Mouse (Mus musculus): Measurements from ENCODE around the gene Cacnb1.

GRCm38 (mm10) chr11:98050520-98050815 lies 27.6 kb upstream of the Cacnb1 start:
- TF ChIP-seq CTCF (IDR thresholded peaks at IDR 0.05; ENCODE audit: control insufficient read depth, insufficient read depth, insufficient replicate concordance, low read depth, low read length) = no peak
- no peak for TF ChIP-seq POLR2A (IDR thresholded peaks at IDR 0.05; ENCODE audit: control insufficient read depth, low read depth, low read length)

Measured in testis, adult 2 months (tissue).